ENCODE assay signal across 10 mouse cellular contexts in genomic region chr4:32889996-32890734, GRCm38 (mm10).
DNase-seq lines count a peak whose midpoint lies in the region; ATAC-seq and TF ChIP-seq lines count a peak whose summit lies in the region.
"Had no signal": no experiment of that assay in that cellular context is flagged by ENCODE, and none has a peak within 500 bp of the region (broad histone marks: within the 10 kb centered on the region; RNA-seq: fewer than 3 reads in every experiment).

No protein-coding gene starts in this region.

- H3K4me3 ChIP-seq in hindbrain, embryonic 10.5 days = no peak overlapping the region
- no peak overlapping the region for H3K4me3 ChIP-seq in hindbrain, embryonic 16.5 days (ENCODE audit: low read length)
- no peak overlapping the region for H3K4me3 ChIP-seq in heart, embryonic 10.5 days
- H3K4me3 ChIP-seq in intestine, postnatal 0 days (ENCODE audit: low read depth, low read length) = no peak overlapping the region
- H3K4me3 ChIP-seq: embryonic facial prominence, embryonic 12.5 days; limb, embryonic 10.5 days had no signal

- no peak for DNase-seq in hindbrain, embryonic 10.5 days (ENCODE audit: low spot score)
- peak; percentile 23 for DNase-seq in NIH3T3 (ENCODE audit: low read depth)
- no peak for DNase-seq in heart, embryonic 10.5 days (ENCODE audit: low spot score)
- DNase-seq in embryo, embryonic 10 days (ENCODE audit: low spot score) = no peak
- no peak for DNase-seq in left cerebral cortex, postnatal 4 days
- DNase-seq in ovary, adult 18-20 months (ENCODE audit: low spot score) = no peak

- peaks cover 24% of the 10 kb centered on the region for H3K36me3 ChIP-seq in hindbrain, embryonic 10.5 days
- no peaks in the 10 kb centered on the region for H3K36me3 ChIP-seq in hindbrain, embryonic 16.5 days (ENCODE audit: control insufficient read depth, insufficient read depth, low read length)
- H3K36me3 ChIP-seq in heart, embryonic 10.5 days = peaks cover 22% of the 10 kb centered on the region
- H3K36me3 ChIP-seq in intestine, postnatal 0 days (ENCODE audit: control insufficient read depth, insufficient read depth) = no peaks in the 10 kb centered on the region

- ATAC-seq in hindbrain, embryonic 16.5 days = no peak
- no peak for ATAC-seq in intestine, postnatal 0 days

- WGBS in hindbrain, embryonic 10.5 days = 67% methylated on average over 10 of the region's 10 CpGs
- 41% methylated on average over 10 of the region's 10 CpGs for WGBS in hindbrain, embryonic 16.5 days
- WGBS in heart, embryonic 10.5 days = 30% methylated on average over 10 of the region's 10 CpGs
- WGBS in intestine, postnatal 0 days = 52% methylated on average over 10 of the region's 10 CpGs

- peak; percentile 32 for TF ChIP-seq CTCF in intestine, postnatal 0 days (IDR thresholded peaks at IDR 0.05; ENCODE audit: low read depth)

- peaks cover 24% of the 10 kb centered on the region for H3K4me1 ChIP-seq in hindbrain, embryonic 10.5 days (replicated peaks)
- H3K4me1 ChIP-seq in hindbrain, embryonic 16.5 days (ENCODE audit: control insufficient read depth, insufficient read depth, low read depth, low read length) = peaks cover 2% of the 10 kb centered on the region
- H3K4me1 ChIP-seq in heart, embryonic 10.5 days = peaks cover 24% of the 10 kb centered on the region
- H3K4me1 ChIP-seq in intestine, postnatal 0 days (replicated peaks; ENCODE audit: control insufficient read depth, insufficient read depth, low read length) = no peaks in the 10 kb centered on the region
- H3K4me1 ChIP-seq: limb, embryonic 10.5 days had no signal

- peaks cover 19% of the 10 kb centered on the region for H3K9me3 ChIP-seq in hindbrain, embryonic 10.5 days
- peaks cover 12% of the 10 kb centered on the region for H3K9me3 ChIP-seq in hindbrain, embryonic 16.5 days (ENCODE audit: control insufficient read depth, low read length)
- peaks cover 26% of the 10 kb centered on the region for H3K9me3 ChIP-seq in heart, embryonic 10.5 days
- no peaks in the 10 kb centered on the region for H3K9me3 ChIP-seq in intestine, postnatal 0 days (ENCODE audit: control insufficient read depth)

- 0 out of 2 replicates have a peak overlapping the region, but pooled peaks have one; percentile 41 for H3K27ac ChIP-seq in hindbrain, embryonic 10.5 days
- H3K27ac ChIP-seq in hindbrain, embryonic 16.5 days (ENCODE audit: low read depth, low read length) = no peak overlapping the region
- peak overlapping the region; percentile 50; the same call in 1 of the 2 replicates for H3K27ac ChIP-seq in heart, embryonic 10.5 days
- H3K27ac ChIP-seq in intestine, postnatal 0 days (ENCODE audit: low read depth, low read length) = peak overlapping the region; percentile 28; the same call in 1 of the 2 replicates
- H3K27ac ChIP-seq: embryonic facial prominence, embryonic 12.5 days; limb, embryonic 10.5 days had no signal

- no peak overlapping the region for H3K9ac ChIP-seq in hindbrain, embryonic 16.5 days (ENCODE audit: low read depth, low read length)
- H3K9ac ChIP-seq in intestine, postnatal 0 days (ENCODE audit: low read depth, low read length) = no peak overlapping the region
- H3K9ac ChIP-seq: embryonic facial prominence, embryonic 12.5 days had no signal

- no peaks in the 10 kb centered on the region for H3K27me3 ChIP-seq in hindbrain, embryonic 10.5 days (ENCODE audit: insufficient read depth, poor library complexity, severe bottlenecking)
- H3K27me3 ChIP-seq in hindbrain, embryonic 16.5 days (replicated peaks; ENCODE audit: control insufficient read depth, insufficient read depth, low read length) = no peaks in the 10 kb centered on the region
- H3K27me3 ChIP-seq in heart, embryonic 10.5 days (ENCODE audit: insufficient read depth, poor library complexity, severe bottlenecking) = no peaks in the 10 kb centered on the region
- no peaks in the 10 kb centered on the region for H3K27me3 ChIP-seq in intestine, postnatal 0 days (replicated peaks; ENCODE audit: control insufficient read depth, insufficient read depth, low read length)
- H3K27me3 ChIP-seq: embryonic facial prominence, embryonic 12.5 days had no signal

- intact Hi-C loops in left cerebral cortex, postnatal 4 days (cut with DNase I) = no loop called here

- no peak overlapping the region for H3K4me2 ChIP-seq in hindbrain, embryonic 16.5 days (ENCODE audit: low read length)
- no peak overlapping the region for H3K4me2 ChIP-seq in intestine, postnatal 0 days (replicated peaks; ENCODE audit: low read depth)
- H3K4me2 ChIP-seq: embryonic facial prominence, embryonic 12.5 days had no signal
